Mouse (Mus musculus) testis, adult 2 months (tissue): ENCODE data around the gene Slc7a15.
"Not testable (repeated sequence)": the region's sequence is repeated elsewhere in the genome, so short reads cannot be mapped to it uniquely, and the experiment has no call there.

ENCODE experiments used
- CTCF ChIP-seq: fragments of 200-500 bp; IDR thresholded peaks from 2 replicates; pipeline ENCODE4 v1.5.1; 2012; ENCODE audit warnings: low read depth, mild to moderate bottlenecking, inconsistent platforms, low read length, moderate library complexity; ENCODE audit not compliant: control insufficient read depth, insufficient read depth, insufficient replicate concordance
- POLR2A ChIP-seq: fragments of 200-500 bp; IDR thresholded peaks from 2 replicates; pipeline ENCODE4 v1.6.1; 2012; ENCODE audit warnings: low read depth, mild to moderate bottlenecking, inconsistent platforms, low read length, moderate library complexity; ENCODE audit not compliant: control insufficient read depth

DNA sequence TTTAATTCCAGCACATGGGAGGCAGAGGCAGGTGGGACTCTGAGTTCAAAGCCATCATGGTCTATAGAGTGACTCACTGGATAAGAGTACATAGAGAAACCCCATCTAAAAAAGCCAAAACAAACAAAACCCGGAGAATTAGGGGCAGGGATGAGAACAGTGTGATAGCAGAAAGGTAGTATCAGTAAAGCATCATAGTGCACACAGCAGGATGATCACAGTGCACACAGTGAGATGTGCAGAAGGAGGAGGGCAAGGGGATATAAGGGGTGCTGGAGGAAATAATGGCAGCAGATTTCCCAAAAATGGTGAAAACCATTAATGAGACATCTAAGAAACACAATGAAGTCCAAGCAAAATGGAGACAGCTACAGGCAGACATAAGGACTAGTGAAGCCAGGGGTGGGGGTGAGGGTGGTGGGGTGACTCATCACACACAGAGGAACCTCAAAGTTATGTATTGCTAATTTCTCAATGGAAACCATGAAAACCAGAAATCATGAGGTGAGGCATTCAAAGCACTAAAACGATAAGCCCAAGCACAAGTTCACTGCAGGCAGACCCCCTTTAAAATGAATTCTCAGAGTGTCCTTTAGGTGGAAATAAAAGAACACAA, 27.5 kb downstream of the Slc7a15 start:
- not testable (repeated sequence) for TF ChIP-seq CTCF, POLR2A
